ENCODE assay signal across 8 mouse cellular contexts in the genomic region with DNA sequence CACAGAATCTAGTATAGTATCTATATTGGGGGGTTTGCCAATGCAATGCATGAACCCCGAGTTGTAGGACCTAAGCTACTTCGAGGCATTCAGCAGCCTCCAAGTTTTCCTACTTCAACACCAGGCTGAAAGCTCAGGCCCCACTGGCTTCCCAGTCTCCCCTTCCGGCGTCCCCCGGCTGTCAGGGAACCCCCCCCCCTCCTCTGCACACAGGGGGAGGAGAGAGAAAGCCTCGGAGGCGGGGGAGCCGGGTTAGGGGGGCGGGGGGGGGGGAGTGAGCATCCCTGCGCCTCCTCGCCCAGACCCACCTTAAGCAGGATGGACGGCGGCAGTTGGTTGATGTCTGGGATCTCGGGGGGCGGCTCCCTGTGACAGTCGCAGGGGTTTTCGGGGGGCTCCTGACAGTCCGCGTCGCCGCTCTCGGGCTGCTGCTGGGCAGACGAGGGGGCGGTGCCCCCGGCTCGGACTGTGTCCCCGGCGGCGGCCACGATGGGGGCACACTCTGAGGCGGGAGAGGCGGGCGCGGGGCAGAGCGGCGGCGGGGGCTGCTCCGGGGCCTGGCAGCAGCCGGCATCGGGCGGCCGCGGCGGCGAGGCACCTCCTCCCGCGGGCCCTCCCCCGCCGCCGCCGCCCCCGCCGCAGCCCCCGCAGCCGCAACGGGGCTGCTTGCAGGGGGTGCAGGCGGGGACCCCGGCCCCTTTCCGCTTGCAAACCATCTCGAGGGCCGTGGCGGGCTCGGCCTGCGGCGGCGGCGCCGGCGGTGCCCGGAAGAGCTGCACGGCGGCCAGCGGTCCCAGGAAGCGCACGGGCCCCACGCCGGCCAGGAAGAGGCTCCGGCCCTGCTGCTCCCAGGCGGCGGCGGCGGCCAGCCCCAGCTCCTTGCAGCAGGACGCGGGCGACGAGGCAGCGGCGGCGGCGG. TPM values are rescaled to one million over a fixed set of nuclear protein-coding genes. Genes with fewer than 3 reads are reported as not detected.
A peak's percentile ranks its signal among the peaks of the same experiment; 100 is the strongest.
DNase-seq lines count a peak whose midpoint lies in the region; ATAC-seq lines count a peak whose summit lies in the region.

No protein-coding gene starts in this region.

- DNase-seq in frontal cortex, postnatal 10 days (ENCODE audit: low spot score in 2 of 2): peak; percentile 35 to 59
- no peak for DNase-seq in frontal cortex, postnatal 25 days (ENCODE audit: low spot score in 2 of 2)
- peak; percentile 71 for DNase-seq in cerebellum, adult 9-11 months
- peak; percentile 70 for DNase-seq in gastrocnemius, postnatal 14 days
- DNase-seq in intestine, embryonic 14.5 days (ENCODE audit: low spot score): peak; percentile 81
- peak; percentile 64 for DNase-seq in liver, embryonic 11.5 days (ENCODE audit: low spot score)
- peak; percentile 48 for DNase-seq in naive thymus-derived CD4-positive, alpha-beta T cell, adult 2 months (ENCODE audit: low read depth)

- peak overlapping the region; percentile 84 for H3K4me3 ChIP-seq in intestine, embryonic 14.5 days (ENCODE audit: low read depth, low read length)
- peak overlapping the region; percentile 88 for H3K4me3 ChIP-seq in liver, embryonic 11.5 days (ENCODE audit: low read depth, low read length)
- peak overlapping the region; percentile 86 for H3K4me3 ChIP-seq in stomach, embryonic 15.5 days (replicated peaks)

- intact Hi-C loops in gastrocnemius, postnatal 14 days (cut with DNase I; ENCODE audit: low total_unique reads): no loop called here

- H3K27me3 ChIP-seq in intestine, embryonic 14.5 days (replicated peaks; ENCODE audit: control insufficient read depth, insufficient read depth, low read length): no peaks in the 10 kb centered on the region
- H3K27me3 ChIP-seq in liver, embryonic 11.5 days (replicated peaks; ENCODE audit: control insufficient read depth, insufficient read depth, low read length): no peaks in the 10 kb centered on the region
- H3K27me3 ChIP-seq in stomach, embryonic 15.5 days (replicated peaks): no peaks in the 10 kb centered on the region

- H3K27ac ChIP-seq in intestine, embryonic 14.5 days (ENCODE audit: low read depth): peak overlapping the region; percentile 99
- H3K27ac ChIP-seq in liver, embryonic 11.5 days (ENCODE audit: low read depth, low read length): peak overlapping the region; percentile 96
- H3K27ac ChIP-seq in stomach, embryonic 15.5 days: peak overlapping the region; percentile 95

- peak; percentile 63 for ATAC-seq in intestine, embryonic 14.5 days (replicated peaks; ENCODE audit: low FRiP score, low TSS enrichment, low read depth)
- ATAC-seq in liver, embryonic 11.5 days (replicated peaks; ENCODE audit: low FRiP score): peak; percentile 47
- peak; percentile 63 for ATAC-seq in stomach, embryonic 15.5 days (ENCODE audit: insufficient read depth, low FRiP score, low read depth)

- no peaks in the 10 kb centered on the region for H3K36me3 ChIP-seq in intestine, embryonic 14.5 days (ENCODE audit: control insufficient read depth, insufficient read depth, low read length)
- H3K36me3 ChIP-seq in liver, embryonic 11.5 days (ENCODE audit: control insufficient read depth, insufficient read depth, low read length): no peaks in the 10 kb centered on the region
- no peaks in the 10 kb centered on the region; the same call in 1 of the 2 replicates for H3K36me3 ChIP-seq in stomach, embryonic 15.5 days

- H3K4me2 ChIP-seq in intestine, embryonic 14.5 days (ENCODE audit: low read length): peak overlapping the region; percentile 61
- peak overlapping the region; percentile 76 for H3K4me2 ChIP-seq in liver, embryonic 11.5 days
- peak overlapping the region; percentile 71 for H3K4me2 ChIP-seq in stomach, embryonic 15.5 days

- peak overlapping the region; percentile 98 for H3K9ac ChIP-seq in intestine, embryonic 14.5 days (ENCODE audit: low read length)
- H3K9ac ChIP-seq in liver, embryonic 11.5 days (ENCODE audit: low read depth, low read length): peak overlapping the region; percentile 95
- H3K9ac ChIP-seq in stomach, embryonic 15.5 days: peak overlapping the region; percentile 95

- no peaks in the 10 kb centered on the region for H3K9me3 ChIP-seq in intestine, embryonic 14.5 days (ENCODE audit: control insufficient read depth, low read length)
- no peaks in the 10 kb centered on the region for H3K9me3 ChIP-seq in liver, embryonic 11.5 days (ENCODE audit: control insufficient read depth, low read length)
- H3K9me3 ChIP-seq in stomach, embryonic 15.5 days: no peaks in the 10 kb centered on the region

- WGBS in intestine, embryonic 14.5 days: under 1% methylated on average over 66 of the region's 90 CpGs
- under 1% methylated on average over 74 of the region's 90 CpGs for WGBS in liver, embryonic 11.5 days
- WGBS in stomach, embryonic 15.5 days: under 1% methylated on average over 69 of the region's 90 CpGs

- peaks cover 25% of the 10 kb centered on the region for H3K4me1 ChIP-seq in intestine, embryonic 14.5 days (replicated peaks; ENCODE audit: control insufficient read depth, insufficient read depth, low read length)
- H3K4me1 ChIP-seq in liver, embryonic 11.5 days (replicated peaks; ENCODE audit: control insufficient read depth, insufficient read depth, low read length): peaks cover 27% of the 10 kb centered on the region
- H3K4me1 ChIP-seq in stomach, embryonic 15.5 days: peaks cover 13% of the 10 kb centered on the region; the same call in 1 of the 2 replicates

RNA-seq across cellular contexts. Expression of gene Fbxl17, which starts 0.8 kb away (rescaled TPM):
- 10 to 100 TPM; 27.1 to 28.1 TPM for total RNA-seq in gastrocnemius, postnatal 14 days (2021)
- 7.5 and 8.9 TPM in 2 replicates for polyA plus RNA-seq in intestine, embryonic 14.5 days (2014; fragmentation: Nextera tagmentation; extraction: Ambion mirVana)
- 2.8 and 3.0 TPM in 2 replicates for polyA plus RNA-seq in liver, embryonic 11.5 days (2014; fragmentation: Nextera tagmentation; extraction: Ambion mirVana)
- polyA plus RNA-seq in stomach, embryonic 15.5 days (2015; fragmentation: Nextera tagmentation; extraction: Ambion mirVana): 5.9 and 7.2 TPM in 2 replicates

Comparison
In these comparisons a context has a peak if more than half of its experiments do, and no peak if none do; other contexts are left out.
1. DNase-seq: peak in frontal cortex, postnatal 10 days (2 of 2), cerebellum, adult 9-11 months (single experiment), gastrocnemius, postnatal 14 days (single experiment), intestine, embryonic 14.5 days (single experiment), liver, embryonic 11.5 days (single experiment) and naive thymus-derived CD4-positive, alpha-beta T cell, adult 2 months (single experiment); none in frontal cortex, postnatal 25 days (0 of 2).
2. Peak in every context shown above with its lines, with median percentiles within 50 percentile points of each other: ATAC-seq, H3K27ac ChIP-seq, H3K4me2 ChIP-seq, H3K4me3 ChIP-seq and H3K9ac ChIP-seq.